Mouse (Mus musculus) liver, embryonic 16.5 days (tissue): ENCODE measurements around the gene Cic. TPM values are rescaled to one million over a fixed set of nuclear protein-coding genes. Genes with fewer than 3 reads are reported as not detected.
"Not testable (repeated sequence)": the region's sequence is repeated elsewhere in the genome, so short reads cannot be mapped to it uniquely, and the experiment has no call there.

Source experiments
- ATAC-seq: fragments of 200-750 bp; cut with Nextera tagmentation; 2 replicates; pipeline ENCODE4 v1.8.0; 2017; ENCODE audit warnings: low read depth, mild to moderate bottlenecking, moderate number of reproducible peaks, moderate library complexity
- H3K27ac ChIP-seq: fragments of 300-500 bp; sonication (generic); 2 replicates; pipeline ENCODE4 v1.5.1; 2014; ENCODE audit warnings: mild to moderate bottlenecking, low read length
- H3K27me3 ChIP-seq: fragments of 300-500 bp; sonication (generic); 2 replicates; pipeline ENCODE4 v1.6.1; 2014; ENCODE audit warnings: low read depth, low read length, mixed read lengths; ENCODE audit not compliant: control insufficient read depth, insufficient read depth
- H3K36me3 ChIP-seq: fragments of 300-500 bp; sonication (generic); 2 replicates; pipeline ENCODE4 v1.6.1; 2014; ENCODE audit warnings: mild to moderate bottlenecking; ENCODE audit not compliant: control insufficient read depth, insufficient read depth
- H3K4me1 ChIP-seq: fragments of 300-500 bp; sonication (generic); 2 replicates; pipeline ENCODE4 v1.6.1; 2014; ENCODE audit warnings: low read depth, low read length, mixed read lengths; ENCODE audit not compliant: control insufficient read depth
- H3K4me2 ChIP-seq: fragments of 300-500 bp; sonication (generic); 2 replicates; pipeline ENCODE4 v1.6.1; 2014; ENCODE audit warnings: low read depth, low read length, mixed read lengths
- H3K4me3 ChIP-seq: fragments of 300-500 bp; sonication (generic); 2 replicates; pipeline ENCODE4 v1.5.1; 2014; ENCODE audit warnings: low read depth, mild to moderate bottlenecking, low read length
- H3K9ac ChIP-seq: fragments of 300-500 bp; sonication (generic); 2 replicates; pipeline ENCODE4 v1.6.1; 2014; ENCODE audit warnings: low read depth, low read length
- H3K9me3 ChIP-seq: fragments of 300-500 bp; sonication (generic); replicated peaks from 2 replicates; pipeline ENCODE4 v1.6.1; 2016; ENCODE audit warnings: low read length; ENCODE audit not compliant: control insufficient read depth
- WGBS: fragments of 180-500 bp; shearing (Covaris S2); extraction: QIAGEN DNeasy Blood & Tissue Kit; methylation state at CpG from one replicate; pipeline ENCODE4 v1.1.7; 2014; ENCODE audit not compliant: insufficient replicate concordance; 5-methylcytosine and 5-hydroxymethylcytosine counted together
- polyA plus RNA-seq: library from polyadenylated mRNA; unstranded; fragments of >200 nt; fragmentation: Nextera tagmentation; extraction: Ambion mirVana; gene quantifications from 2 replicates; pipeline ENCODE4 v1.2.1, GENCODE M21; 2015

Gene Cic
- polyA plus RNA-seq, 1 experiment from 2014 or later = 9.5 TPM

GRCm38 (mm10) chr7:25248846-25249313, 18.6 kb upstream of the Cic start:
- Histone ChIP-seq H3K4me1 (peaks cover 44% of the 10 kb centered on the region), H3K36me3 (no peaks in the 10 kb centered on the region), H3K27ac (peak overlapping the region; percentile 84), H3K4me3 (peak overlapping the region; percentile 82), H3K9me3 (no peaks in the 10 kb centered on the region), H3K27me3 (no peaks in the 10 kb centered on the region), H3K9ac (peak overlapping the region; percentile 85), H3K4me2 (peak overlapping the region; percentile 97)
- 0% methylated on average over 25 of the region's 25 CpGs for WGBS
- ATAC-seq = peak; percentile 1; the same call in 1 of the 2 replicates

GRCm38 (mm10) chr7:25249314-25250140, 18.0 kb upstream of the Cic start:
- H3K4me2 ChIP-seq = peak overlapping the region; percentile 97
- H3K36me3 ChIP-seq = no peaks in the 10 kb centered on the region
- peak overlapping the region; percentile 84 for H3K27ac ChIP-seq
- no peaks in the 10 kb centered on the region for H3K27me3 ChIP-seq
- H3K9ac ChIP-seq = peak overlapping the region; percentile 85
- peak overlapping the region; percentile 82 for H3K4me3 ChIP-seq
- WGBS = 1% methylated on average over 53 of the region's 73 CpGs
- peaks cover 44% of the 10 kb centered on the region for H3K4me1 ChIP-seq
- no peaks in the 10 kb centered on the region for H3K9me3 ChIP-seq
- peak; percentile 43 for ATAC-seq

- Histone ChIP-seq H3K9me3 (no peaks in the 10 kb centered on the region), H3K4me2 (peak within 1 kb of the TSS; percentile 97), H3K4me1 (peaks cover 44% of the 10 kb centered on the region), H3K36me3 (no peaks in the 10 kb centered on the region), H3K4me3 (peak within 1 kb of the TSS; percentile 82), H3K9ac (peak within 1 kb of the TSS; percentile 85), H3K27ac (peak within 1 kb of the TSS; percentile 84), H3K27me3 (no peaks in the 10 kb centered on the region)
- WGBS = under 1% methylated on average over 62 of the region's 81 CpGs
- ATAC-seq = peak; percentile 87
Measured at GRCm38 (mm10) chr7:25250141-25250972, 17.1 kb upstream of the Cic start, which contains the start of gene Erf. Erf (minus strand) TSS chr7:25250761.

DNA sequence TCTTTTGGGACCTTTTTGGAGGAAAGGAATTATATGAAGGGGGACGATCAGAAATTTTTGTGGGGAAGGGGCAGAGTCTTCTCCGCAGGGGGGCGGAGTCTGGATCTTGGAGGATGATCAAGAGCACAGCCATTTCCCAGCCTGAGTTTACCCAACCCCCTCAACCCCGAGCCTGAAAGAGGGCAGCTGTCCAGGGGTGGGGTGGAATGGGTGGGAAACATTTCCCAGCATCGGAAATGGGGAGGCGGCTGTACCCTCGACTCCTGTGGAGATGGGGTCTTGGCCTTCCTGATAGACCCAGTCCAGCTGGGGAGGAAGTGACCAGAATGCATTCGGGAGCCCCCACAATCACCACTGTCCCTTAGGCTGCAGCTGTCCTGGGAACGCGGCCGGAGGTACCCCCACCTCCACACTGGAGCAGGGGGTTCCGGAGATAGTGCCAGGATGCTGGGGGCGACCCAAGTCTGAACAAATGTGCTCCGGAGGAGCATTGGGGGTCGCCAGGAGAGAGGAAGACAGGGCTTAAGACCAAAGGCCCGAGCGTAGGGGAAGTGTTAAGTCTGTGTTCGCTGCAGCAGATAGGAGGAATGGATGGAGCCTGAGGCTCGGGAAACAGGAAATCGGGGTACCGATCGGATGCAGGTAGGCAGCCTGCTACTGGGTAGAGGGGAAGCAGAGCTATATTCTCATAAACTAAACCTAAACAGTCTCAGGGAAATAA, 16.3 kb upstream of the Cic start:
- no peaks in the 10 kb centered on the region for H3K36me3 ChIP-seq
- H3K9me3 ChIP-seq = no peaks in the 10 kb centered on the region
- H3K27me3 ChIP-seq = no peaks in the 10 kb centered on the region
- H3K9ac ChIP-seq = peak overlapping the region; percentile 50
- H3K4me2 ChIP-seq = peak overlapping the region; percentile 97
- H3K27ac ChIP-seq = 0 out of 2 replicates have a peak overlapping the region, but pooled peaks have one; percentile 31
- ATAC-seq = peak; percentile 7; the same call in 1 of the 2 replicates
- 6% methylated on average over 22 of the region's 22 CpGs for WGBS
- peaks cover 43% of the 10 kb centered on the region for H3K4me1 ChIP-seq
- peak overlapping the region; percentile 82 for H3K4me3 ChIP-seq

DNA sequence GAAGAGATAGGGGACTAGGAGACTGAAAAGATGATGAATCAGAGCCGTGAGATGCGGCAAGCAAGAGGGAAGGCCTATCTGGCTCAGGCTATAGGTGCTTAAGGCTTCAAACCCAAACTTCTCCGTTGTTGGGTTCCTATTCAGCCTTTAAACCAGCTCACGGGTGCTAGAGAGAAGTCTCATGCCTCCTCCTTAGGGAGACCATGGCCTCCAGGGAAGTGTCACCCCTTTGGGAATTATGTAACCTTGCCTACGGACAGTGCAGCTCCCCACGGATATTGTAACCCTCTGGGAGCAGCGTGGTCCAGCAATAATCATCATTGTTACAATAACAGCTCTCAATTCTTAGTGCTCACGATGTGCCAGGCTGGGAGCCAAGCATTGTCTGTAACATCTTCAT, 15.7 kb upstream of the Cic start:
- H3K27ac ChIP-seq = 0 out of 2 replicates have a peak overlapping the region, but pooled peaks have one; percentile 31
- no peaks in the 10 kb centered on the region for H3K36me3 ChIP-seq
- no peaks in the 10 kb centered on the region for H3K9me3 ChIP-seq
- no peak overlapping the region for H3K4me3 ChIP-seq
- 47% methylated on average over 8 of the region's 8 CpGs for WGBS
- no peak for ATAC-seq
- H3K9ac ChIP-seq = no peak overlapping the region
- H3K27me3 ChIP-seq = no peaks in the 10 kb centered on the region
- peak overlapping the region; percentile 97; the same call in 1 of the 2 replicates for H3K4me2 ChIP-seq
- H3K4me1 ChIP-seq = peaks cover 38% of the 10 kb centered on the region

DNA sequence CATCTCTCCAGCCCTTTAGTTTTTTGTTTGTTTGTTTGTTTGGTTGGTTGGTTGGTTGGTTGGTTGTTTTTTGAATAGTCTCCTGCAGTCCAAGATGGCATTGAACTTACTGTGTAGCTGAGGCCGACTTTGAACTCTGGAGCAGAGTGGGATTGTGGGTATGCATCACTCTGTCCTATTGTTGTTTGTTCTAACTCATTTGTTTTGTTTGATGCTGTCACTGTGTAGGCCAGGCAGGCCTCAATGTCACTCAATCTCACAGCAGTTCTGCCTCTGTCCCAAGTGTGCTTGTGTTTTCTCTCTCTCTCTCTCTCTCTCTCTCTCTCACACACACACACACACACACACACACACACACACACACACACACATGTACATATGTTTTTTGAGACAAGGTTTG, 5.6 kb upstream of the Cic start:
- WGBS = 68% methylated on average over 1 of the region's 1 CpGs
- H3K27ac ChIP-seq = no peak overlapping the region
- peaks cover 13% of the 10 kb centered on the region for H3K4me1 ChIP-seq
- no peak overlapping the region for H3K4me3 ChIP-seq
- ATAC-seq = no peak
- H3K27me3 ChIP-seq = no peaks in the 10 kb centered on the region
- no peak overlapping the region for H3K4me2 ChIP-seq
- H3K9ac ChIP-seq = no peak overlapping the region
- H3K9me3 ChIP-seq = no peaks in the 10 kb centered on the region
- no peaks in the 10 kb centered on the region for H3K36me3 ChIP-seq

GRCm38 (mm10) chr7:25263968-25264870, 3.3 kb upstream of the Cic start:
- no peak overlapping the region for H3K9ac ChIP-seq
- no peak overlapping the region for H3K4me2 ChIP-seq
- no peaks in the 10 kb centered on the region for H3K36me3 ChIP-seq
- 48% methylated on average over 17 of the region's 17 CpGs for WGBS
- no peak overlapping the region for H3K4me3 ChIP-seq
- H3K9me3 ChIP-seq = no peaks in the 10 kb centered on the region
- peak overlapping the region; percentile 59 for H3K27ac ChIP-seq
- ATAC-seq = no peak
- no peaks in the 10 kb centered on the region for H3K27me3 ChIP-seq
- H3K4me1 ChIP-seq = peaks cover 21% of the 10 kb centered on the region

- H3K4me3 ChIP-seq, H3K9ac ChIP-seq, H3K27ac ChIP-seq, ATAC-seq, H3K9me3 ChIP-seq, H3K27me3 ChIP-seq, H3K36me3 ChIP-seq, H3K4me2 ChIP-seq: not testable (repeated sequence)
- 35% methylated on average over 5 of the region's 5 CpGs for WGBS
- H3K4me1 ChIP-seq = peaks cover 35% of the 10 kb centered on the region
Measured at GRCm38 (mm10) chr7:25265743-25266142, 1.8 kb upstream of the Cic start.
